Mouse (Mus musculus): ENCODE data around the gene Ptprg.

GRCm38 (mm10) chr14:12065001-12065400 is 511.7 kb downstream of the Ptprg start:
- no peak for TF ChIP-seq POLR2A (IDR thresholded peaks at IDR 0.05; ENCODE audit: low read depth, low read length)
- no peak for TF ChIP-seq CTCF (IDR thresholded peaks at IDR 0.05; ENCODE audit: borderline replicate concordance, insufficient read depth, low read length)

Data from embryonic fibroblast, embryonic 13.5 days (primary cell).